Mouse (Mus musculus): ENCODE measurements at regions not wholly inside any gene's neighbourhood (a gene's known extent, or its start where the extent isn't known, plus 50 kb on each side); places are given as distances from the start of the nearest gene placed in this dataset.

- ATAC-seq, result peak; percentile 15
Measured at GRCm38 (mm10) chr1:152313480-152313879, 73.0 kb downstream of the Tsen15 start.

GRCm38 (mm10) chr1:152305461-152305860 is 81.0 kb downstream of the Tsen15 start:
- no peak for ATAC-seq

- no peak for ATAC-seq
Measured at GRCm38 (mm10) chr1:152304487-152305130, 81.9 kb downstream of the Tsen15 start.

GRCm38 (mm10) chr1:152301355-152301754 is 85.1 kb downstream of the Tsen15 start:
- ATAC-seq, result no peak

- peak; percentile 22 for ATAC-seq
Measured at GRCm38 (mm10) chr1:152292196-152292736, 94.2 kb downstream of the Tsen15 start.

GRCm38 (mm10) chr1:152290768-152291167 is 95.7 kb downstream of the Tsen15 start:
- no peak for ATAC-seq

- peak; percentile 80 for ATAC-seq
Measured at GRCm38 (mm10) chr1:152287566-152288490, 98.7 kb downstream of the Tsen15 start.

- ATAC-seq, result no peak
Measured at GRCm38 (mm10) chr1:152286677-152287076, 99.8 kb downstream of the Tsen15 start.

GRCm38 (mm10) chr1:152282106-152282505 is 104.4 kb downstream of the Tsen15 start:
- ATAC-seq, result no peak

GRCm38 (mm10) chr1:152281201-152281600 is 105.3 kb downstream of the Tsen15 start:
- ATAC-seq, result no peak

- no peak for ATAC-seq
Measured at GRCm38 (mm10) chr1:152280014-152280413, 106.5 kb downstream of the Tsen15 start.

GRCm38 (mm10) chr1:152275011-152275410 is 111.5 kb downstream of the Tsen15 start:
- no peak for ATAC-seq

- no peak for ATAC-seq
Measured at GRCm38 (mm10) chr1:152273430-152273829, 113.1 kb downstream of the Tsen15 start.

GRCm38 (mm10) chr1:152269936-152270702 is 116.4 kb downstream of the Tsen15 start:
- ATAC-seq, result peak; percentile 70

- no peak for ATAC-seq
Measured at GRCm38 (mm10) chr1:152266390-152266789, 120.1 kb downstream of the Tsen15 start.

GRCm38 (mm10) chr1:152264981-152265380 is 121.5 kb downstream of the Tsen15 start:
- no peak for ATAC-seq

- no peak for ATAC-seq
Measured at GRCm38 (mm10) chr1:152261472-152261871, 125.0 kb downstream of the Tsen15 start.

- no peak for ATAC-seq
Measured at GRCm38 (mm10) chr1:152260950-152261349, 125.5 kb downstream of the Tsen15 start.

- ATAC-seq, result no peak
Measured at GRCm38 (mm10) chr1:152258258-152258657, 128.2 kb downstream of the Tsen15 start.

GRCm38 (mm10) chr1:152253906-152254305 is 132.6 kb downstream of the Tsen15 start:
- ATAC-seq, result peak; percentile 83

- peak; percentile 15 for ATAC-seq
Measured at GRCm38 (mm10) chr1:152253486-152253885, 133.0 kb downstream of the Tsen15 start.

- ATAC-seq, result no peak
Measured at GRCm38 (mm10) chr1:152252658-152253267, 133.7 kb downstream of the Tsen15 start.

Data from CD4-positive, CD25-positive, alpha-beta regulatory T cell, adult 4 months (primary cell).